Mouse (Mus musculus) lung, postnatal 0 days (tissue): ENCODE measurements at regions not wholly inside any gene's neighbourhood (a gene's known extent, or its start where the extent isn't known, plus 50 kb on each side); places are given as distances from the start of the nearest gene placed in this dataset.

Experiments
- CTCF ChIP-seq: IDR thresholded peaks from 2 replicates; pipeline ENCODE4 v1.5.1; 2016; ENCODE audit warnings: antibody characterized with exemption, mild to moderate bottlenecking
- EP300 ChIP-seq: IDR thresholded peaks from 2 replicates; pipeline ENCODE4 v1.6.1; 2016; ENCODE audit warnings: antibody characterized with exemption, mild to moderate bottlenecking, control low read depth

DNA sequence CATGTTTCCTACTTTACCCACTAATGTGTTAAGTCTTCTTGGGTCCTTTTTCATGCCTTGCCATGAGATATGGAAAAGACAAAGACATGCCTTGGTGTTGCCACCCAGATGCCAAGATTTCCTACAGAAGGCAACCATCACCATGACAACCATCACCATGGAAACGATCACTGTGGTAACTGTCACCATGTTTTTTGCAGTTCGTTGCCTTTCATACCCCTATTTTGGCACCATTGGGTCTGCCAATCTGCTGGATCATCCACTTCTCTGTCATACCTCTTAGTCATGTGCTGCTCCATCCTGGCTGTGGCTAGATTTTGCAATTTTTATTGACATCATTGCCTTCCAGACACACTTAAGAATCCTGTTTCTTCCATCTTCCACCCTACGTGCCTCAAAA is 733.7 kb upstream of the Castor2 start:
- TF ChIP-seq CTCF (no peak), EP300 (no peak)
